Mouse (Mus musculus) brain, embryonic 14.5 days (tissue): ENCODE data around the gene Plp2.

Experiments
- CTCF ChIP-seq: fragments of 200-500 bp; IDR thresholded peaks from 2 replicates; pipeline ENCODE4 v1.5.1; 2012; ENCODE audit warnings: inconsistent platforms, mild to moderate bottlenecking, moderate library complexity, borderline replicate concordance; ENCODE audit not compliant: insufficient read depth, insufficient read length; ENCODE audit errors: extremely low read depth
- POLR2A ChIP-seq: fragments of 200-500 bp; IDR thresholded peaks from 2 replicates; pipeline ENCODE4 v1.6.1; 2012; ENCODE audit warnings: mild to moderate bottlenecking, inconsistent platforms, borderline replicate concordance; ENCODE audit not compliant: poor library complexity, insufficient read depth, insufficient read length, severe bottlenecking; ENCODE audit errors: extremely low read depth

GRCm38 (mm10) chrX:7680057-7680412 lies 8.8 kb upstream of the Plp2 start:
- no peak for TF ChIP-seq POLR2A
- TF ChIP-seq CTCF, result no peak
